Mouse (Mus musculus): Measurements from ENCODE around the gene Plcb1. TPM values are rescaled to one million over a fixed set of nuclear protein-coding genes. Genes with fewer than 3 reads are reported as not detected.

Gene Plcb1
- polyA plus RNA-seq, 1 experiment: 2.1 TPM

DNA sequence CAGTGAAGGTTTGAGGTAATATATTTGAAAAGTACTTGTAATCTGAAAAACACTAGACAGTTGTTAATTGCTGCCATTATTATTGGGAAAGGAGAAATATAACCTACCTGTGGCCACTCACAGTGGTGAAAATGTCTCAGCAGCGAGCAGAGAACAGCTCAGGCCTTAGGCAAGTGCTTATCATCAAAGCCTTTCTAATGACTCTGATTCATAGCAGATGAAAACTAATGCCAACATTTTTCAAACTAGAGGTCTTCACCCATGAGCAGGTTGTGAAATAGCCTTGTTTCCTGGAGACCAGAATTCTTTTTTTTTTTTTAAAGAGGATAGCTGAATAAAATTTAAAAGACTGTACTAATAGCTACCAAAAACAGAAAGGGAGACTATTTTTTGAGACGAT lies 105.3 kb downstream of the Plcb1 start:
- no peaks in the 10 kb centered on the region for H3K27me3 ChIP-seq (ENCODE audit: control insufficient read depth, insufficient read depth, low read length)
- TF ChIP-seq POLR2A (IDR thresholded peaks at IDR 0.05; ENCODE audit: low read depth, low read length) (no peak), CTCF (IDR thresholded peaks at IDR 0.05; ENCODE audit: extremely low read depth, insufficient read length, insufficient replicate concordance, low read depth, low read length) (no peak)
- no peaks in the 10 kb centered on the region for H3K4me1 ChIP-seq (ENCODE audit: control insufficient read depth, insufficient read depth, insufficient read length, low read length)
- no peaks in the 10 kb centered on the region for H3K36me3 ChIP-seq (ENCODE audit: control insufficient read depth, insufficient read depth, low read length)
- WGBS: 59% methylated on average over 2 of the region's 2 CpGs
- H3K4me3 ChIP-seq (ENCODE audit: low read depth, low read length): no peak overlapping the region
- no peak overlapping the region for H3K27ac ChIP-seq (ENCODE audit: insufficient read depth, low read depth, low read length)

DNA sequence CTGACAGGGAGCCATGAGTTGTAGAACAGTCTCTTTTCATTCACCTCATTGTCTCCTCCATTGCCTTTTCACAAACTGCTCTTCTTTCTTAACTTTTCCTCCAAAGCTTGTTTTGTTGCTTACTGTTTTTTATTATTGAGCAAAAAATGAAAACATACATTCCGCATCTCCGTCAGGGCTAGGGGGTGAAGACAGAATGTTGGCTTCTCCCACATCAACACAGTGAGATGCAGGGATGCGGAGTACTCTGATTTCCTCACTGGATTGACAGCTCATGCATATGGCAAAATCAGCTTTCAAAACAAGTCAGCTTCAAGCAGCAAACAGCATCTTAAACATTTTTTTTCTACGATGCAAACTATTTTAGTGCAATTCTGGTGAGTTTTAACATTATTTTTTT lies 108.9 kb downstream of the Plcb1 start:
- no peak for TF ChIP-seq POLR2A (IDR thresholded peaks at IDR 0.05; ENCODE audit: low read depth, low read length)
- TF ChIP-seq CTCF (IDR thresholded peaks at IDR 0.05; ENCODE audit: extremely low read depth, insufficient read length, insufficient replicate concordance, low read depth, low read length): no peak
- Histone ChIP-seq H3K4me1 (ENCODE audit: control insufficient read depth, insufficient read depth, insufficient read length, low read length) (no peaks in the 10 kb centered on the region), H3K4me3 (ENCODE audit: low read depth, low read length) (no peak overlapping the region), H3K27ac (ENCODE audit: insufficient read depth, low read depth, low read length) (no peak overlapping the region), H3K27me3 (ENCODE audit: control insufficient read depth, insufficient read depth, low read length) (no peaks in the 10 kb centered on the region), H3K36me3 (ENCODE audit: control insufficient read depth, insufficient read depth, low read length) (no peaks in the 10 kb centered on the region)
- 92% methylated on average over 4 of the region's 4 CpGs for WGBS

DNA sequence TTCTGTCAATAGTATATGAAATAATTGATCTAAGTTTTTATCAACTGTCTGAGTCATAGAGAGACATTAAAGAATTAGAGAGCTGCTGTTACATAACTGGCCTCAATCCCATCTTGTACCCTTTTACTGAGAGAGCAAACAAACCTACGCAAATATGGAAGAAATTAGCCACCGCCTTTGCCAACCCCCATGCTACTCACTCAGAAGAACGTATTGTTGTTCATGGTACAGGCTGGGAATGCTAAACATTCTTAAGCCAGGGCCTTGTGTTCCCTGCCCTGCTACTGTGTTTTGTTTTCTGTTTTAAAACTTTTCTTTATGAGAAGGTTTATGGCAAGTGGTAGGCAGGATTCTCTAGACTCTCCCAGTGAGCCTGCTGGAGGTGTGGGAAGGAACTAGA lies 110.3 kb downstream of the Plcb1 start:
- Histone ChIP-seq H3K4me3 (ENCODE audit: low read depth, low read length) (no peak overlapping the region), H3K27me3 (ENCODE audit: control insufficient read depth, insufficient read depth, low read length) (no peaks in the 10 kb centered on the region)
- 54% methylated on average over 3 of the region's 3 CpGs for WGBS

DNA sequence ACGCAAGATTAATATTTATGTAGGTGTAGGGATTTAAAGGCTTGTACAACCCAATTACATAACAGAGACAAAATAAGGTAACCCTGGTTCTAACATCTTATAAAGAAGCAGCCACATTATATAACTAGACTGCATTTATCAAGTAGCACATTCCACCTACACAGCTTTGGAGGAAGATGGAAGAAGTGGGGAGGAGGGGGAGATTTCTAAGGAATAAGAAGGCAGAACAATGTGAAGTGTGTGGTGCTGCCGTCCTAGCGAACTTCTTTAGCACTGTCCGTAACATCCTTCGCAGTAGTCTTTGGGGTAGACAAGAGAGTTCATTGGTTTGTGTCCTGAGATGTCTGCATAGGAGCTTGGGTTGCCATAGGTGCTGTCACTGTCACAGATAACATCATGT lies 111.2 kb downstream of the Plcb1 start:
- Histone ChIP-seq H3K4me1 (ENCODE audit: control insufficient read depth, insufficient read depth, insufficient read length, low read length) (no peaks in the 10 kb centered on the region), H3K27me3 (ENCODE audit: control insufficient read depth, insufficient read depth, low read length) (no peaks in the 10 kb centered on the region), H3K4me3 (ENCODE audit: low read depth, low read length) (no peak overlapping the region), H3K27ac (ENCODE audit: insufficient read depth, low read depth, low read length) (no peak overlapping the region), H3K36me3 (ENCODE audit: control insufficient read depth, insufficient read depth, low read length) (no peaks in the 10 kb centered on the region)
- TF ChIP-seq CTCF (IDR thresholded peaks at IDR 0.05; ENCODE audit: extremely low read depth, insufficient read length, insufficient replicate concordance, low read depth, low read length): no peak
- TF ChIP-seq POLR2A (IDR thresholded peaks at IDR 0.05; ENCODE audit: low read depth, low read length): no peak
- WGBS: 91% methylated on average over 5 of the region's 5 CpGs

More for the DNA sequence above, 110.3 kb downstream of the Plcb1 start:
- TF ChIP-seq POLR2A (IDR thresholded peaks at IDR 0.05; ENCODE audit: low read depth, low read length) (no peak), CTCF (IDR thresholded peaks at IDR 0.05; ENCODE audit: extremely low read depth, insufficient read length, insufficient replicate concordance, low read depth, low read length) (no peak)
- Histone ChIP-seq H3K36me3 (ENCODE audit: control insufficient read depth, insufficient read depth, low read length) (no peaks in the 10 kb centered on the region), H3K27ac (ENCODE audit: insufficient read depth, low read depth, low read length) (no peak overlapping the region), H3K4me1 (ENCODE audit: control insufficient read depth, insufficient read depth, insufficient read length, low read length) (no peaks in the 10 kb centered on the region)

DNA sequence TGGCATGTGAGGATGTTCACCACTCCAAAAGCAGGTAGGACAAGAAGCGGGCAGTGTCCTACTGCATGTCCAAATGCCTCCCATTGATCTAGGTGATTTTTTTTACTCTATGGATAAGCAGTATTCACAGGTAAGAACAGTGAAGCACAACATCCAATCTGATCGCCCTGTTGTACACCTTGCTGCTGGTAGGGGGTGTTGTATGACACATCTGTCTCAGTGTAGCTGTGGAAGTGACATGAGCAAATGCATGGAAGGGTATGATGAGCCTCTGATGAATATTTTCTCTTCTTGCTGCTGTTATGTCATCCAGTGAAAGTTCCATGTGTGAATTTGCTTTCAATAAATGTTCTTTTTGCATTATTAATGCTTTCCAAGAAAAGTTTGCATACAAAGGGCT lies 115.7 kb downstream of the Plcb1 start:
- H3K27ac ChIP-seq (ENCODE audit: insufficient read depth, low read depth, low read length): no peak overlapping the region
- WGBS: 75% methylated on average over 2 of the region's 2 CpGs
- no peaks in the 10 kb centered on the region for H3K4me1 ChIP-seq (ENCODE audit: control insufficient read depth, insufficient read depth, insufficient read length, low read length)
- TF ChIP-seq POLR2A (IDR thresholded peaks at IDR 0.05; ENCODE audit: low read depth, low read length): no peak
- no peak for TF ChIP-seq CTCF (IDR thresholded peaks at IDR 0.05; ENCODE audit: extremely low read depth, insufficient read length, insufficient replicate concordance, low read depth, low read length)
- no peaks in the 10 kb centered on the region for H3K27me3 ChIP-seq (ENCODE audit: control insufficient read depth, insufficient read depth, low read length)
- no peaks in the 10 kb centered on the region for H3K36me3 ChIP-seq (ENCODE audit: control insufficient read depth, insufficient read depth, low read length)
- no peak overlapping the region for H3K4me3 ChIP-seq (ENCODE audit: low read depth, low read length)

DNA sequence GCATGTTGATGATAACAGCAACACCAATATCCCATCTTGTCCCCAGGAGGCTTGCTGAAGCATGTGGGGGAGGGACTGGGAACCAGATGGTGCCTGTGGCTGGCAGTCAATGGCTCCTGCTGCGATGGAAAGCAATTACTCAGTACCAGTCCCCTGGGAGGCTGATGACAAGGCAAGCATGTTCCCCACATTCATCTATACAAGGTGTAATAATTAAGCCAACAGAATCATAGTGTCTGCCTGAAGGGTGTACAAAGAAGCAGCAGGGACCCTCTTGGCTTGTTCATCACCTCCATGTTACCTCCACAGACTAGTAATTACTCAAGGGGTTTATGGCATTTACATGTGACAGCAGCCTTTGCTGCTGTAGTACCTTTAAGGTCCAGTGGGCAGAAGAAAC lies 125.0 kb downstream of the Plcb1 start:
- Histone ChIP-seq H3K36me3 (ENCODE audit: control insufficient read depth, insufficient read depth, low read length) (no peaks in the 10 kb centered on the region), H3K4me3 (ENCODE audit: low read depth, low read length) (no peak overlapping the region), H3K4me1 (ENCODE audit: control insufficient read depth, insufficient read depth, insufficient read length, low read length) (no peaks in the 10 kb centered on the region), H3K27ac (ENCODE audit: insufficient read depth, low read depth, low read length) (no peak overlapping the region), H3K27me3 (ENCODE audit: control insufficient read depth, insufficient read depth, low read length) (no peaks in the 10 kb centered on the region)
- whole genome bisulfite sequencing: 58% methylated on average over 1 of the region's 1 CpGs
- TF ChIP-seq POLR2A (IDR thresholded peaks at IDR 0.05; ENCODE audit: low read depth, low read length): no peak
- no peak for TF ChIP-seq CTCF (IDR thresholded peaks at IDR 0.05; ENCODE audit: extremely low read depth, insufficient read length, insufficient replicate concordance, low read depth, low read length)

DNA sequence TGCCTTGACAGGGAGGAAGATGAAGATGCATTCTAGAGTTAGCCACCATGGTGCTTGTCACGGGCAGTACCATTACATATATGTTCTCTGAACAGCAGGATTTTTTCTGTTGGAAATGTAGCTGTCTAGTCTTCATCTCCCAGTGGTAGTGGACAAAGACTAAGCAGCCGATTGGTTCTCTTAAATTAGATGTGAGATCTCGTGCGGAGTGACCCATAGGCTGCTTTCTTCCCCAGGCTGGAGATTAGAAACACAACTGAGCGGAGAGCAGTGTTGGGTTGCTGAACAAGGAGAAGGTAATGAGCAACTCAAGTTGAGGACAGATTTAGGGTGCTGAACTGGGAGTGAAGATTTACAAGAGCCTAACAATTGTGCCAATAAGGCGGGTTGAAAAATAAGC lies 125.5 kb downstream of the Plcb1 start:
- 92% methylated on average over 6 of the region's 6 CpGs for WGBS
- no peak for TF ChIP-seq POLR2A (IDR thresholded peaks at IDR 0.05; ENCODE audit: low read depth, low read length)
- TF ChIP-seq CTCF (IDR thresholded peaks at IDR 0.05; ENCODE audit: extremely low read depth, insufficient read length, insufficient replicate concordance, low read depth, low read length): no peak
- no peak overlapping the region for H3K4me3 ChIP-seq (ENCODE audit: low read depth, low read length)
- H3K27me3 ChIP-seq (ENCODE audit: control insufficient read depth, insufficient read depth, low read length): no peaks in the 10 kb centered on the region
- H3K4me1 ChIP-seq (ENCODE audit: control insufficient read depth, insufficient read depth, insufficient read length, low read length): no peaks in the 10 kb centered on the region
- H3K27ac ChIP-seq (ENCODE audit: insufficient read depth, low read depth, low read length): no peak overlapping the region
- H3K36me3 ChIP-seq (ENCODE audit: control insufficient read depth, insufficient read depth, low read length): no peaks in the 10 kb centered on the region

DNA sequence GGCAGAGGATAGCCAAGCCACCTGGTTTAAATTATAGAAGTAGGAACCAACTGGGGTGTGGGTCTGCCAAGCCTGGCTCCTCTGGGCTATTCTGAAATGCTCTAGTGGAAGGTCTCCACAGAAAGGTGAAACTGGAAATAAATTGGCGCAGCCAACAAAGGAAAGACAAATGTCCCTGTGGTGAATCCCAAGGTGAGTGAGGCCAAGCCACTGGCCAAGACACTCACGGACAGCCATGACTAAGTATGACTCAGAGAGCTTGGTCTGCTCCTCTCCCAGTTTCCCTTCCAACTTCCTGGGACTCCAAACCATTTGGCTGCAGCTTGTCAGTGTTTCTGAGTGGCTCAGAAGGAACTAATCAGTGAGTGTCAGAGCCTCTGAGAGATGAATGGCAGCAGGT lies 126.7 kb downstream of the Plcb1 start:
- Histone ChIP-seq H3K4me1 (ENCODE audit: control insufficient read depth, insufficient read depth, insufficient read length, low read length) (no peaks in the 10 kb centered on the region), H3K27me3 (ENCODE audit: control insufficient read depth, insufficient read depth, low read length) (no peaks in the 10 kb centered on the region), H3K4me3 (ENCODE audit: low read depth, low read length) (no peak overlapping the region), H3K27ac (ENCODE audit: insufficient read depth, low read depth, low read length) (no peak overlapping the region), H3K36me3 (ENCODE audit: control insufficient read depth, insufficient read depth, low read length) (no peaks in the 10 kb centered on the region)
- TF ChIP-seq POLR2A (IDR thresholded peaks at IDR 0.05; ENCODE audit: low read depth, low read length) (no peak), CTCF (IDR thresholded peaks at IDR 0.05; ENCODE audit: extremely low read depth, insufficient read length, insufficient replicate concordance, low read depth, low read length) (no peak)
- 81% methylated on average over 2 of the region's 2 CpGs for WGBS
